Mouse (Mus musculus) hindbrain, postnatal 0 days (tissue): ENCODE measurements at regions not wholly inside any gene's neighbourhood (a gene's known extent, or its start where the extent isn't known, plus 50 kb on each side); places are given as distances from the start of the nearest gene placed in this dataset.

Experiments used
- ATAC-seq: fragments of 200-750 bp; cut with Nextera tagmentation; 2 replicates; pipeline ENCODE4 v1.8.0; 2017; ENCODE audit warnings: mild to moderate bottlenecking, moderate TSS enrichment, moderate library complexity
- DNase-seq: peaks from one replicate; pipeline ENCODE4 v3.0.0-alpha.2; 2015; ENCODE audit warnings: low spot score
- H3K27ac ChIP-seq: fragments of 300-500 bp; sonication (generic); 2 replicates; pipeline ENCODE4 v1.5.1; 2014; ENCODE audit warnings: mild to moderate bottlenecking
- H3K27me3 ChIP-seq: fragments of 300-500 bp; sonication (generic); 2 replicates; pipeline ENCODE4 v1.6.1; 2014; ENCODE audit warnings: low read length, mixed read lengths; ENCODE audit not compliant: insufficient read depth
- H3K36me3 ChIP-seq: fragments of 300-500 bp; sonication (generic); 2 replicates; pipeline ENCODE4 v1.6.1; 2014; ENCODE audit warnings: low read length, mixed read lengths; ENCODE audit not compliant: insufficient read depth
- H3K4me1 ChIP-seq: fragments of 300-500 bp; sonication (generic); 2 replicates; pipeline ENCODE4 v1.6.1; 2014; ENCODE audit warnings: antibody characterized with exemption, low read length, mixed read lengths; ENCODE audit not compliant: insufficient read depth
- H3K4me2 ChIP-seq: fragments of 300-500 bp; sonication (generic); 2 replicates; pipeline ENCODE4 v1.6.1; 2014; ENCODE audit warnings: low read depth, mild to moderate bottlenecking, low read length, moderate library complexity, mixed read lengths
- H3K4me3 ChIP-seq: fragments of 300-500 bp; sonication (generic); 2 replicates; pipeline ENCODE4 v1.5.1; 2014; ENCODE audit warnings: low read length
- H3K9ac ChIP-seq: fragments of 300-500 bp; sonication (generic); replicated peaks from 2 replicates; pipeline ENCODE4 v1.6.1; 2014; ENCODE audit warnings: mild to moderate bottlenecking, low read length, moderate library complexity, mixed read lengths
- H3K9me3 ChIP-seq: fragments of 300-500 bp; sonication (generic); 2 replicates; pipeline ENCODE4 v1.6.1; 2016; ENCODE audit warnings: low read length, mixed read lengths
- CTCF ChIP-seq: IDR thresholded peaks from 2 replicates; pipeline ENCODE4 v1.5.1; 2016; ENCODE audit warnings: antibody characterized with exemption, control low read depth, low read depth
- WGBS: fragments of 180-500 bp; shearing (Covaris S2); extraction: QIAGEN DNeasy Blood & Tissue Kit; methylation state at CpG from one replicate; pipeline ENCODE4 v1.1.7; 2014; 5-methylcytosine and 5-hydroxymethylcytosine counted together

- H3K4me1 ChIP-seq, result no peaks in the 10 kb centered on the region
- DNase-seq (peak; percentile 44), ATAC-seq (peak; percentile 77)
- no peaks in the 10 kb centered on the region for H3K36me3 ChIP-seq
- H3K27me3 ChIP-seq, result no peaks in the 10 kb centered on the region
- no peak for TF ChIP-seq CTCF
- no peaks in the 10 kb centered on the region for H3K9me3 ChIP-seq
- H3K4me3 ChIP-seq, result no peak overlapping the region
- H3K9ac ChIP-seq, result no peak overlapping the region
- no peak overlapping the region for H3K4me2 ChIP-seq
- WGBS, result 34% methylated on average over 9 of the region's 9 CpGs
- H3K27ac ChIP-seq, result no peak overlapping the region
Measured at GRCm38 (mm10) chr9:25400647-25401335, 80.6 kb upstream of the Eepd1 start.

DNA sequence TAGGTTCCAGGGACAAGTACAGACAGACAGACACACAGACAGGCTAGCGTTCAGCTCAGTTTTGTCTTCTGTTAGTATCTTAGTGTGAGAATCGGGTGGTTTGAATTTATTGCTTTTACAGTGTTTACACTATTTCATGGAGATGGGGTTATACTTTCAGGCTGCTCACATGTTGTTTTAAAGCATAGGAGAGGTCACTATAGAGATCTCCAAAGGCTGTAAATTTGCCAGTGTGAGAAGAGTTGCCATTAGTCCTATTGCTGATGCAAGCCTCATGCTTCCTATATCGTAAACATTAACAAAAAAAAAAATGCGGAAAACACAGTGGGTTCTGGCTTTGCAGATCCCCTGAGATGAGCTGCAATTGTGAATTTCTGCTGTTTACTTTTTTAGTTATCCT is 75.5 kb upstream of the Eepd1 start:
- ATAC-seq, result no peak
- Histone ChIP-seq H3K4me2 (no peak overlapping the region), H3K36me3 (no peaks in the 10 kb centered on the region), H3K4me3 (no peak overlapping the region), H3K27ac (no peak overlapping the region), H3K4me1 (no peaks in the 10 kb centered on the region), H3K27me3 (no peaks in the 10 kb centered on the region), H3K9ac (no peak overlapping the region), H3K9me3 (no peaks in the 10 kb centered on the region)
- no peak for DNase-seq
- 90% methylated on average over 4 of the region's 4 CpGs for WGBS
- TF ChIP-seq CTCF, result no peak

DNA sequence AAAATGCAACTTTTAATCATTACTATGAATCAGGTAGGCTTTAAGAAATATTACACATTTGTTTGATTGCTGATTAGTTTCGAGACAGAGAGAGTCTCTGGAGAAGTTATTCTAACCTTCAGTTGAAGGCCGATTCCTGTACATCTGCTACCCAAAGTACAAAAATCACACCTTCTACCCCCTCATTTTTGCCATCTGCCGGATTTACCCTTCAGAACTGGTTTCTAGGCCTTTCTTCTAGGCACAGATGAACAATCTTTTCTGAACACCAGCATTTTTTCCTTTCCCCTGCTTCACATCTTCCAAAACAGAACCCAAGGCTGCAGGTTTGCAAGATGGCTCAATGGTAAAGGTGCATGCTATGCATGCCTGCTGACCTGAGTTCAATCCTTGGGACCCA is 72.8 kb upstream of the Eepd1 start:
- WGBS, result 91% methylated on average over 3 of the region's 3 CpGs
- no peak overlapping the region for H3K9ac ChIP-seq

GRCm38 (mm10) chr9:25409729-25410128 is 71.6 kb upstream of the Eepd1 start:
- 72% methylated on average over 5 of the region's 5 CpGs for WGBS
- no peak for TF ChIP-seq CTCF
- Histone ChIP-seq H3K4me2 (no peak overlapping the region), H3K36me3 (no peaks in the 10 kb centered on the region), H3K4me3 (no peak overlapping the region), H3K9ac (no peak overlapping the region), H3K27me3 (no peaks in the 10 kb centered on the region), H3K9me3 (no peaks in the 10 kb centered on the region), H3K4me1 (no peaks in the 10 kb centered on the region), H3K27ac (no peak overlapping the region)
- ATAC-seq (no peak), DNase-seq (no peak)

More for the DNA sequence above, 72.8 kb upstream of the Eepd1 start:
- TF ChIP-seq CTCF, result no peak
- H3K4me3 ChIP-seq, result no peak overlapping the region
- H3K27me3 ChIP-seq, result no peaks in the 10 kb centered on the region
- H3K27ac ChIP-seq, result no peak overlapping the region
- no peaks in the 10 kb centered on the region for H3K9me3 ChIP-seq
- H3K36me3 ChIP-seq, result no peaks in the 10 kb centered on the region
- H3K4me2 ChIP-seq, result no peak overlapping the region
- no peak for DNase-seq
- H3K4me1 ChIP-seq, result no peaks in the 10 kb centered on the region
- no peak for ATAC-seq

DNA sequence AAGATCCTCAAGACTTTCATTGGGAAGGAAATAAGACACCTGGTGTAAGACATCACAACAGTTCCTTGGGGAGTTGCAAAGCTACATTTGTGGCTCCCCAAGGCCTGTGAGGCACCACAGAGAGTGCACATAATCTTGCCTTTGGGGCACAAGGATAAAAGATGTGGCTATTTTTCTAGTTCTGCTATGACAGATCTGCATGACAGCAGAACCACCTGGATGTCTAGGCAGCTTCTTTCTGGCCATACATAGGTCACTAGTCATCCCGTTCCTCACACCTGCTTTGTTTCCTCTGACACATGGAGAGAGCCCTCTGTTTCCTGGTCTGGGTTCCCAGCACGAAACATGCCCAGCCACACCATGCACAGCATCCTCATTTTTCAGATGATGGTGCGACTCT is 67.5 kb upstream of the Eepd1 start:
- no peaks in the 10 kb centered on the region for H3K27me3 ChIP-seq

GRCm38 (mm10) chr9:25414315-25414714 is 67.0 kb upstream of the Eepd1 start:
- no peaks in the 10 kb centered on the region for H3K4me1 ChIP-seq
- H3K27me3 ChIP-seq, result no peaks in the 10 kb centered on the region
- no peak for DNase-seq
- H3K27ac ChIP-seq, result no peak overlapping the region
- H3K4me3 ChIP-seq, result no peak overlapping the region
- no peak for TF ChIP-seq CTCF
- H3K4me2 ChIP-seq, result no peak overlapping the region
- no peak overlapping the region for H3K9ac ChIP-seq
- no peaks in the 10 kb centered on the region for H3K36me3 ChIP-seq
- ATAC-seq, result no peak
- WGBS, result 69% methylated on average over 2 of the region's 2 CpGs
- H3K9me3 ChIP-seq, result peaks cover 3% of the 10 kb centered on the region; the same call in 1 of the 2 replicates

More for the DNA sequence above, 67.5 kb upstream of the Eepd1 start:
- ATAC-seq, result no peak
- Histone ChIP-seq H3K9me3 (peaks cover 3% of the 10 kb centered on the region; the same call in 1 of the 2 replicates), H3K4me3 (no peak overlapping the region), H3K4me1 (no peaks in the 10 kb centered on the region), H3K27ac (no peak overlapping the region), H3K36me3 (no peaks in the 10 kb centered on the region), H3K9ac (no peak overlapping the region), H3K4me2 (no peak overlapping the region)
- no peak for DNase-seq
- TF ChIP-seq CTCF, result no peak
- 77% methylated on average over 3 of the region's 3 CpGs for WGBS

- no peak overlapping the region for H3K27ac ChIP-seq
- no peaks in the 10 kb centered on the region for H3K9me3 ChIP-seq
- TF ChIP-seq CTCF, result no peak
- H3K27me3 ChIP-seq, result no peaks in the 10 kb centered on the region
- ATAC-seq (no peak), DNase-seq (no peak)
- H3K4me3 ChIP-seq, result no peak overlapping the region
- H3K4me2 ChIP-seq, result no peak overlapping the region
- no peak overlapping the region for H3K9ac ChIP-seq
- no peaks in the 10 kb centered on the region for H3K36me3 ChIP-seq
- 85% methylated on average over 1 of the region's 1 CpGs for WGBS
- no peaks in the 10 kb centered on the region for H3K4me1 ChIP-seq
Measured at GRCm38 (mm10) chr9:25426941-25427340, 54.4 kb upstream of the Eepd1 start.
